Mouse (Mus musculus) stomach, postnatal 0 days (tissue): Measurements from ENCODE around the gene Tdrd7. TPM values are rescaled to one million over a fixed set of nuclear protein-coding genes. Genes with fewer than 3 reads are reported as not detected.
A peak's percentile ranks its signal among the peaks of the same experiment; 100 is the strongest.

Experiments used
- ATAC-seq: fragments of 200-750 bp; cut with Nextera tagmentation; 2 replicates; pipeline ENCODE4 v1.8.0; 2017; ENCODE audit not compliant: low FRiP score, low TSS enrichment
- DNase-seq: peaks from one replicate; pipeline ENCODE4 v3.0.0-alpha.2; 2016; ENCODE audit warnings: low spot score
- H3K27ac ChIP-seq: fragments of 300-500 bp; sonication (generic); replicated peaks from 2 replicates; pipeline ENCODE4 v1.5.1; 2014; ENCODE audit warnings: mild to moderate bottlenecking, control low read depth
- H3K27me3 ChIP-seq: fragments of 300-500 bp; sonication (generic); 2 replicates; pipeline ENCODE4 v1.6.1; 2014; ENCODE audit warnings: low read length; ENCODE audit not compliant: control insufficient read depth, insufficient read depth
- H3K36me3 ChIP-seq: fragments of 300-500 bp; sonication (generic); 2 replicates; pipeline ENCODE4 v1.6.1; 2014; ENCODE audit warnings: low read length, mixed read lengths; ENCODE audit not compliant: control insufficient read depth, insufficient read depth
- H3K4me1 ChIP-seq: fragments of 300-500 bp; sonication (generic); replicated peaks from 2 replicates; pipeline ENCODE4 v1.6.1; 2014; ENCODE audit warnings: antibody characterized with exemption; ENCODE audit not compliant: control insufficient read depth, insufficient read depth
- H3K4me2 ChIP-seq: fragments of 300-500 bp; sonication (generic); replicated peaks from 2 replicates; pipeline ENCODE4 v1.6.1; 2014; ENCODE audit warnings: low read depth, mild to moderate bottlenecking, control low read depth, moderate library complexity
- H3K4me3 ChIP-seq: fragments of 300-500 bp; sonication (generic); 2 replicates; pipeline ENCODE4 v1.5.1; 2014; ENCODE audit warnings: low read depth, low read length, control low read depth
- H3K9ac ChIP-seq: fragments of 300-500 bp; sonication (generic); 2 replicates; pipeline ENCODE4 v1.6.1; 2014; ENCODE audit warnings: mild to moderate bottlenecking, low read length, control low read depth, mixed read lengths
- H3K9me3 ChIP-seq: fragments of 300-500 bp; sonication (generic); 2 replicates; pipeline ENCODE4 v1.6.1; 2016; ENCODE audit warnings: low read length; ENCODE audit not compliant: control insufficient read depth
- CTCF ChIP-seq: IDR thresholded peaks from 2 replicates; pipeline ENCODE4 v1.5.1; 2016; ENCODE audit warnings: antibody characterized with exemption, low read depth, mild to moderate bottlenecking, moderate library complexity
- EP300 ChIP-seq: optimal IDR thresholded peaks from 2 replicates; pipeline ENCODE3; 2016; ENCODE audit warnings: antibody characterized with exemption
- WGBS: fragments of 180-500 bp; shearing (Covaris S2); extraction: QIAGEN DNeasy Blood & Tissue Kit; methylation state at CpG from one replicate; pipeline ENCODE4 v1.1.7; 2014; 5-methylcytosine and 5-hydroxymethylcytosine counted together
- polyA plus RNA-seq: library from polyadenylated mRNA; unstranded; fragments of >200 nt; fragmentation: Nextera tagmentation; extraction: Ambion mirVana; gene quantifications from 2 replicates; pipeline ENCODE4 v1.2.1, GENCODE M21; 2015

Gene Tdrd7
- 24.9 and 25.1 TPM in 2 replicates for polyA plus RNA-seq

DNA sequence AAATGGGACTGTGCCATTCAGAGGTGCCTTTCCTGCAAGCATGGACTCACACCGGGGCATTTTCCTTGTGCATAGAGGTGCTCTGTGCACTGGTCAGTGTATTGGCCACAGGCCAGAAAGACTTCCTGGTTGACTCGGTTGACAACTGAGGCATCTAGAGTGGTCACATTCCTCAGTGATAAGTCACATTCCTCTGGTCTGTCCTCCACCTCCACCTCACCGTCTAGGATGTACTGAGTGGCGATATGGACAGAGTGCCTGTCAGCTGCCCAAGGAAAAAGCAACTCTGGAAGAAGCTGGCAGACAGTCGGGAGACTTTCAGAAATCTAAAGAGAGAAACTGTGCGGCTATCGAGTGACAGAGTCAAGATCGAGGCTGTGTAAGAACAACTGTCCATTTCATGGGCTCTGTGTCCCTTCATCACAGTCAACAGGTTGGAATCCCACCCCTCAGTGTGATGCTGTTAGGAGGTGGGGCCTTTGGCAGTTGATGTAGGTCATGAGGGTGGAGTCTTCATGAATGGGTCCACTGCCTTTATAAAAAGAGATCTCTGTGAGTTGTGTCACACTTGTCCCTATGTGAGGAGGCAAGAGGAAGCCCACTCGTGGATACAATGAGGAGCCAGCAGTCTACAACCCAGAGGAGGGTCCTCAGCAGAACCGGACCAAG is at the start of gene Tdrd7:
TSS of gene Tdrd7 (plus strand) at position 564 of the 669 bp plus-strand sequence.
- Histone ChIP-seq H3K9me3 (no peaks in the 10 kb centered on the region), H3K4me3 (peak within 1 kb of the TSS; percentile 15), H3K4me1 (no peaks in the 10 kb centered on the region), H3K27ac (peak within 1 kb of the TSS; percentile 75), H3K4me2 (peak within 1 kb of the TSS; percentile 37), H3K9ac (peak within 1 kb of the TSS; percentile 35; the same call in 1 of the 2 replicates), H3K36me3 (no peaks in the 10 kb centered on the region), H3K27me3 (no peaks in the 10 kb centered on the region)
- peak; percentile 68 for DNase-seq
- peak; percentile 79 for ATAC-seq
- TF ChIP-seq EP300 = no peak
- no peak for TF ChIP-seq CTCF
- WGBS = 40% methylated on average over 10 of the region's 10 CpGs

DNA sequence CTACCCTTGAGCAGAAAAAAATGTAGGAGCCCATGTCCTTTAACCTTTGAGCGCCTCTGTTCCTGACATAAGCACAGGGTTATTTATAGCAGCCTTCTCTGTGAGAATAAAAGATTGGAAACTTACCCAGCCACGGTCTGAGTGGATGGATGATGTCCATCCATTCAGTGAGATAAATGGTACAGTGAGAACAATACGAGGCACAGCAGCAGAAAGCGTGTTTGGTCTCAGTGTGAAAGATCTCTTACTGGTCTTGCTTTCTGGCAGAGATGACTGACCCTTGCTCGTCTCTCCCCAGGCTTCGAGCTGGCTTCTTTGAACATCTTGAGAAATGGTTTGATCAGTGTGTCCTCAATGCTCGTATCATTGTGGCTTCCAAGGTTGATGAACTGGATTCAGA is 48.0 kb upstream of the Tdrd7 start:
- Histone ChIP-seq H3K4me2 (no peak overlapping the region), H3K36me3 (no peaks in the 10 kb centered on the region), H3K27ac (no peak overlapping the region), H3K27me3 (no peaks in the 10 kb centered on the region), H3K4me3 (no peak overlapping the region), H3K9me3 (no peaks in the 10 kb centered on the region), H3K9ac (no peak overlapping the region), H3K4me1 (no peaks in the 10 kb centered on the region)
- ATAC-seq (no peak), DNase-seq (no peak)
- no peak for TF ChIP-seq EP300
- no peak for TF ChIP-seq CTCF
- 70% methylated on average over 7 of the region's 7 CpGs for WGBS

GRCm38 (mm10) chr4:45921663-45922435 is 43.3 kb upstream of the Tdrd7 start:
- Histone ChIP-seq H3K9ac (no peak overlapping the region), H3K4me2 (no peak overlapping the region), H3K36me3 (no peaks in the 10 kb centered on the region), H3K4me3 (no peak overlapping the region), H3K27ac (no peak overlapping the region), H3K27me3 (no peaks in the 10 kb centered on the region), H3K4me1 (no peaks in the 10 kb centered on the region), H3K9me3 (no peaks in the 10 kb centered on the region)
- no peak for TF ChIP-seq EP300
- no peak for TF ChIP-seq CTCF
- WGBS = 76% methylated on average over 10 of the region's 10 CpGs
- ATAC-seq = no peak
- no peak for DNase-seq

DNA sequence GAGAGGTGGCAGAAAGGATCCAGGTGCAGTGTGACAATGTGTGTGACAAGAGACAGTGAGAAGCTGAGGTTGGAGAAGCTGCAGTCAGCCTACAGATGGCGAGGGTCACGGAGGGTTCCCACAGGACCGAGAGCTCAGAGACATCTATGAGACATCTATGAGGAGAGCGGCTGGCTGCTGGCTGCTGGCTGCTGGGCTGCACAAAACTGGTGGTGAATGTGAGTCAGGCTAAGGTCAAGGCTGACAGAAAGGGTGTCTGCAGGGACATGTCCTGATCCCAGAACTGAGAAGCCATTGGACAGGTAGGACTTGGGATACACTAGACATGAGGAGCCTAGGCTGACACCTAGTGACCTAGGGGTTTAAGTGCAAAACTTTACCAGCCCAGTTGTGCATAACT is 41.1 kb upstream of the Tdrd7 start:
- Histone ChIP-seq H3K4me1 (no peaks in the 10 kb centered on the region), H3K9ac (no peak overlapping the region), H3K9me3 (no peaks in the 10 kb centered on the region), H3K36me3 (no peaks in the 10 kb centered on the region), H3K27ac (no peak overlapping the region), H3K4me2 (no peak overlapping the region), H3K27me3 (no peaks in the 10 kb centered on the region), H3K4me3 (no peak overlapping the region)
- TF ChIP-seq EP300 (no peak), CTCF (no peak)
- ATAC-seq = no peak
- no peak for DNase-seq
- 85% methylated on average over 4 of the region's 4 CpGs for WGBS

DNA sequence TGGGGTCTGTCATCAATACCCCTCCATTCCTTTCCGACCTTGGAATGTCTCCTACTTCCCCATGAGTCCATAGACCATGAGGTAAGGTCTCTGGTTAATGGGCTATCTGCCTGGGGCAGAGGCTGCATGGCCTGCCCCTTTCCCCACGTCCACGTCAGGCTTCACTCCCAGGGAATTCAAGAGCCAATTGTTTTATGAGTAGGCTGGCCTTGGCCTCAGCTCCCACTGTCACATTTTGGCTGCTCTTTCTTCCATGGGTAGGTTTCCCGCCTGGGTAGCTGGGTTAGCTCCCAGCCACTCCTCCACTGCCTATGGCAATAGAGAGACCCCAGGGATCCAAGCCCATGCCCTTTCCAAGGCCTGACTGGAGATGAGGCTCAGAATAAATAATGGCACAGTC is 36.6 kb upstream of the Tdrd7 start:
- no peak overlapping the region for H3K27ac ChIP-seq
- ATAC-seq (no peak), DNase-seq (no peak)
- no peak overlapping the region for H3K4me3 ChIP-seq
- H3K4me1 ChIP-seq = no peaks in the 10 kb centered on the region
- H3K9me3 ChIP-seq = no peaks in the 10 kb centered on the region
- H3K27me3 ChIP-seq = no peaks in the 10 kb centered on the region
- no peak overlapping the region for H3K9ac ChIP-seq
- H3K36me3 ChIP-seq = no peaks in the 10 kb centered on the region
- TF ChIP-seq EP300 = no peak
- TF ChIP-seq CTCF = no peak
- whole genome bisulfite sequencing = 80% methylated on average over 4 of the region's 4 CpGs
- no peak overlapping the region for H3K4me2 ChIP-seq

GRCm38 (mm10) chr4:45941628-45942044 is 23.5 kb upstream of the Tdrd7 start:
- Histone ChIP-seq H3K27me3 (no peaks in the 10 kb centered on the region), H3K27ac (no peak overlapping the region), H3K9ac (no peak overlapping the region), H3K4me1 (no peaks in the 10 kb centered on the region), H3K36me3 (no peaks in the 10 kb centered on the region), H3K4me2 (peak overlapping the region; percentile 24), H3K9me3 (no peaks in the 10 kb centered on the region), H3K4me3 (no peak overlapping the region)
- TF ChIP-seq EP300 (no peak), CTCF (peak; percentile 86)
- ATAC-seq (peak; percentile 75), DNase-seq (peak; percentile 71)
- 22% methylated on average over 13 of the region's 13 CpGs for WGBS
